Mouse (Mus musculus) liver, embryonic 11.5 days (tissue): Measurements from ENCODE around the gene Fbrsl1. TPM values are rescaled to one million over a fixed set of nuclear protein-coding genes. Genes with fewer than 3 reads are reported as not detected.
A peak's percentile ranks its signal among the peaks of the same experiment; 100 is the strongest.
"Not testable (repeated sequence)": the region's sequence is repeated elsewhere in the genome, so short reads cannot be mapped to it uniquely, and the experiment has no call there.

Experiments
- ATAC-seq: fragments of 200-750 bp; cut with Nextera tagmentation; replicated peaks from 2 replicates; pipeline ENCODE4 v1.8.0; 2017; ENCODE audit warnings: moderate number of reproducible peaks, mild to moderate bottlenecking, moderate TSS enrichment, moderate library complexity; ENCODE audit not compliant: low FRiP score
- DNase-seq: peaks from one replicate; pipeline ENCODE4 v3.0.0-alpha.2; 2017; ENCODE audit warnings: low spot score
- H3K27ac ChIP-seq: fragments of 300-500 bp; sonication (generic); 2 replicates; pipeline ENCODE4 v1.5.1; 2014; ENCODE audit warnings: mild to moderate bottlenecking, low read depth, low read length, control low read depth
- H3K27me3 ChIP-seq: fragments of 300-500 bp; sonication (generic); replicated peaks from 2 replicates; pipeline ENCODE4 v1.6.1; 2014; ENCODE audit warnings: low read length, mixed read lengths; ENCODE audit not compliant: control insufficient read depth, insufficient read depth
- H3K36me3 ChIP-seq: fragments of 300-500 bp; sonication (generic); 2 replicates; pipeline ENCODE4 v1.6.1; 2014; ENCODE audit warnings: mild to moderate bottlenecking, low read length, moderate library complexity, mixed read lengths; ENCODE audit not compliant: control insufficient read depth, insufficient read depth
- H3K4me1 ChIP-seq: fragments of 300-500 bp; sonication (generic); replicated peaks from 2 replicates; pipeline ENCODE4 v1.6.1; 2014; ENCODE audit warnings: low read length, mixed read lengths; ENCODE audit not compliant: control insufficient read depth, insufficient read depth
- H3K4me2 ChIP-seq: fragments of 300-500 bp; sonication (generic); 2 replicates; pipeline ENCODE4 v1.6.1; 2014; ENCODE audit warnings: mild to moderate bottlenecking, control low read depth, moderate library complexity
- H3K4me3 ChIP-seq: fragments of 300-500 bp; sonication (generic); 2 replicates; pipeline ENCODE4 v1.5.1; 2014; ENCODE audit warnings: low read depth, low read length, control low read depth
- H3K9ac ChIP-seq: fragments of 300-500 bp; sonication (generic); 2 replicates; pipeline ENCODE4 v1.6.1; 2014; ENCODE audit warnings: low read depth, low read length, control low read depth
- H3K9me3 ChIP-seq: fragments of 300-500 bp; sonication (generic); 2 replicates; pipeline ENCODE4 v1.6.1; 2016; ENCODE audit warnings: low read length, inconsistent platforms, mixed read lengths; ENCODE audit not compliant: control insufficient read depth
- WGBS: fragments of 180-500 bp; shearing (Covaris S2); extraction: QIAGEN DNeasy Blood & Tissue Kit; methylation state at CpG from one replicate; pipeline ENCODE4 v1.1.7; 2014; 5-methylcytosine and 5-hydroxymethylcytosine counted together
- polyA plus RNA-seq: library from polyadenylated mRNA; unstranded; fragments of >200 nt; fragmentation: Nextera tagmentation; extraction: Ambion mirVana; gene quantifications from 2 replicates; pipeline ENCODE4 v1.2.1, GENCODE M21; 2014

The Fbrsl1 gene
- polyA plus RNA-seq, 1 experiment from 2014 or later, result 13.8 TPM

DNA sequence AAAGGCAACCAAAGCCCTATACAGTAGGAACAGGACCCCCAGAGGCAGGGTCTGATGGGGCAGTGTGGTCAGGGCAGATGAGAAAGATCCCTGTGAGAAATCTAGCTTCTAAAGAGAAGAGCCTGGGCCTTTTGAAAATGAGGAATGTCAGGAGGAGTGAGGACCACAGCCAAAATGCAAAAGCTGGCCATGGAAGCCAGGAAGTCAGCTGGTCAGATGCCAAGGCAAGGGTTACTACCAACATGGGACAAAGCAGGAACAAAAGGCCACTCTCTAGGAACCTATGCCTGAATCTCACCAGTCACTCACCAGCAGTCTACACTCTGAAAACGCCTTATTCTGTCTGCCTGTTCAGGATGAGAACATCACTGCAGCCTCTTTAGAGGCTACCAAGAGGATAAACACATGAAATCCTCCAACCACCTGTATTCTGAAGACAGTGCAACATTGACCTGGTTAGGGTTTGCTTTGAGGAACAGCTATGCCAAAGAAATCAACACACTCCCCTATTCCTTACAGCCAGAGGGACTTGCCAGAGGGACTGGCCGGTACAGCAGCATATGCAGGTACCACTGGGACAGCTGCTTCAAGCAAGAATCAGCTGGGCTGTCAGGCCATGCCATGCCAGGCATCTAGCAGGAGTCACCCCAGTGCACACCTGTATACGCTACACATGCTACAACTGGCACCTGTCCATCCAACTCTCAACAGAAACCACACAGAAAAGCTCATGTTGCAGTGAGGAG is 8.6 kb downstream of the Fbrsl1 start:
- ATAC-seq, result no peak
- H3K9ac ChIP-seq, result no peak overlapping the region
- no peaks in the 10 kb centered on the region for H3K9me3 ChIP-seq
- H3K27ac ChIP-seq, result no peak overlapping the region
- no peaks in the 10 kb centered on the region for H3K27me3 ChIP-seq
- H3K4me1 ChIP-seq, result peaks cover 13% of the 10 kb centered on the region
- H3K4me2 ChIP-seq, result no peak overlapping the region
- 79% methylated on average over 3 of the region's 3 CpGs for WGBS
- H3K36me3 ChIP-seq, result peaks cover 2% of the 10 kb centered on the region; the same call in 1 of the 2 replicates
- no peak overlapping the region for H3K4me3 ChIP-seq
- no peak for DNase-seq

DNA sequence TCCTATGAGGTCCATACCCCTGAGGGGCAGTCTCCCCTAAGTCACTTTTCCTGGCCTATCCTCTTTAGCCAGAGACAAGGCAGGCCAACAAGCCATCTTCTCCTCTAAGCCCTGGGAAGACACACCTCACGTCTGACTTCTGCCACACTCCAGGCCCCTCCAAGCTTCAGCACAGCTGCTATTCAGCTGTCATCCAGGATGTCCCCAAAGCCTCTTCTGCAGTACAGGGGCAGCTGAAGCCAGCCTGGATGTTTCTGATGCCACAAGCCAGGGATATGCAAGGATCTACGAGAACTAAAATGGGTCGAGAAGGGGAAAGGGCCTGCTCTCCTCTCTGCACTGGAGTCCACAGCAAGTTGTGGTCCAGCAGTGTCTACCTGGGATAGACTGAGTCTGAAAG is 9.7 kb downstream of the Fbrsl1 start:
- H3K27ac ChIP-seq, result no peak overlapping the region
- 69% methylated on average over 3 of the region's 3 CpGs for WGBS
- no peak overlapping the region for H3K4me3 ChIP-seq
- peaks cover 2% of the 10 kb centered on the region; the same call in 1 of the 2 replicates for H3K36me3 ChIP-seq
- no peaks in the 10 kb centered on the region for H3K9me3 ChIP-seq
- no peak overlapping the region for H3K9ac ChIP-seq
- no peak overlapping the region for H3K4me2 ChIP-seq
- peaks cover 13% of the 10 kb centered on the region for H3K4me1 ChIP-seq
- DNase-seq, result no peak
- no peaks in the 10 kb centered on the region for H3K27me3 ChIP-seq
- ATAC-seq, result no peak

DNA sequence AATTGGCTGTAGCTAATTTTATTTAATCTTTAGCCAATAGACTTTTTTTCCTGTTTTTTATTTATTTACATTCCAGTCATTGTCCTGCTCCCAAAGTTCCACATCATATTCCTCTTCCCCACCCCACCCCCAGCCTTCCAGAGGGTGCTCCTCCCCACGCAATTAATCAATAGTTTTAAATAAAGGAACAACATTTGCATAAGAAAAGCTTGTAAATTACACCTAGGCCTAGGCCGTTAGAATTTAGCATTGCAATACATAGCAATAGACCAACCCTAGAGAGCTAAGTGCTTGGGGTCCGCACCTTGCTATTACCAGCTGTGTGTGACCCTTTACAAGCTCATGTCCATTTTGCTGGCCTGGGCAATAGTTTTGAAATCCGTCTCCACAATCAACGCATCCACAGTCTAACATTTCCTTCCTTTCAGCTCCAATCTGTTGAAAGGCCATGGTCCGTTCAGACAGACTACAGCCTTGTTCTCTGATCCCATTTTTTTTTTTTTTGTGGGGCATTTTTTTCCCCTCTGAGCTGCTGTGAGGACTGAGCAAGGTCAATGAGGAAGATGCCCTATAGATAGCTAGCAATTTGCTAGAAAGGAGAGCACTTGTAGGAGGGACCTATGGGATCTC is 10.6 kb downstream of the Fbrsl1 start:
- H3K27ac ChIP-seq, result no peak overlapping the region

DNA sequence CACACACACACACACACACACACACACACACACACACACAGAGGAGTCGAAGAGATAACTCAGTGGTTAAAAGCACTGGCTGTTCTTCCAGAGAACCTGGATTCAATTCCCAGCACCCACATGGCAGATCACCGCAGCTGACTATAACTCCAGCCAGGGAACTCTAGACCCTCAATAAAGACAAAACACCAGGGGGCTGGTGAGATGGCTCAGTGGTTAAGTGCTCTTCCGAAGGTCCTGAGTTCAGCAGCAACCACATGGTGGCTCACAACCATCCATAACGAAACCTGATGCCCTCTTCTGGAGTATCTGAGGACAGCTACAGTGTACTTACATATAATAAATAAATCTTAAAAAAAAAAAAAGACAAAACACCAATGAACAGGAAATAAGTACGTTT is 12.1 kb downstream of the Fbrsl1 start:
- H3K4me2 ChIP-seq, H3K9ac ChIP-seq, H3K9me3 ChIP-seq, H3K4me3 ChIP-seq, DNase-seq, ATAC-seq, H3K27me3 ChIP-seq, H3K27ac ChIP-seq: not testable (repeated sequence)
- Histone ChIP-seq H3K4me1 (peaks cover 13% of the 10 kb centered on the region), H3K36me3 (peaks cover 19% of the 10 kb centered on the region)
- WGBS, result 66% methylated on average over 5 of the region's 5 CpGs

More for the DNA sequence above, 10.6 kb downstream of the Fbrsl1 start:
- Histone ChIP-seq H3K4me3 (no peak overlapping the region), H3K4me2 (no peak overlapping the region), H3K36me3 (peaks cover 5% of the 10 kb centered on the region), H3K9me3 (no peaks in the 10 kb centered on the region), H3K27me3 (no peaks in the 10 kb centered on the region), H3K4me1 (peaks cover 13% of the 10 kb centered on the region), H3K9ac (no peak overlapping the region)
- 64% methylated on average over 6 of the region's 6 CpGs for WGBS
- DNase-seq (no peak), ATAC-seq (no peak)

DNA sequence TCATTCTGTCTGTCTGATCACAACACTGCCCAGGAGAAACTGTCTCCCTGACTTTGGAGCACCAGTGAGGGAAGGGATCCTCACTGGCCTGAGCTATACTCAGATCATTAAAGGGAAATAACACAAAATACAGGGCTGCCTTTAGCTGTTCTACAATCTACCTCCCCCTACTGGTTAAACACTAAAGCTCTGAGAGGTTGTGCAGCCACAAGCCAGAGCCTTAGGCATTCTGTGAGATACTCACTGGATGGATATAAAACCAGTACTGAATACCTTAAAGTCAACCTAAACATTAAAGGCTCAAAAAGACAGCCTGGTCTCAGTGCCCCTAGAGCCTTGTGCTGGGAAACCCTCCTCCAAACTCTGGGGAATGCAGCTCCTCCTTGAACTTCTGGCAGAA is 13.5 kb downstream of the Fbrsl1 start:
- Histone ChIP-seq H3K4me2 (no peak overlapping the region), H3K9me3 (no peaks in the 10 kb centered on the region), H3K27me3 (no peaks in the 10 kb centered on the region), H3K9ac (no peak overlapping the region), H3K4me1 (peaks cover 13% of the 10 kb centered on the region), H3K27ac (no peak overlapping the region), H3K4me3 (no peak overlapping the region), H3K36me3 (peaks cover 22% of the 10 kb centered on the region)
- ATAC-seq, result no peak
- DNase-seq, result no peak

- peak; percentile 76 for ATAC-seq
- WGBS, result 50% methylated on average over 9 of the region's 9 CpGs
These were observed 19.3 kb downstream of the Fbrsl1 start for GRCm38 (mm10) chr5:110429045-110429444.

DNA sequence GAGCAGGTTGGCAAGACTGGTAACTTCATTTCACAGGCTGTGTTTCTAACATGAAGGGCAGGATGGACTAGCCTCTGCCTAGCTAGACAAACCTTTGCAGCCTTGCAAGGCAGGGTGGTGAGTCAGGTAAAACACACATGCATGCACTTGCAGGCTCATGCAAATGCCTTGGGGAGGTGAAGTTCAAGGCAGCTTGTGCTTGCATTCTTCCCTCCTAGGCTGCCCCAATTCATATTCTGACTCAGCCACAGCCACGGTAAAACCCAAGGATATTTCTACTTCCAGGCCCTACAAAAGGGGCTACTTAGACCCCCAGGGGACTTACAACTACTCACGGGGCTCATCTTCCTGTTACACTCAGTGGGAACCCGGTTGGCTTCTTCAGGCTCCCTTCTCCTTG is 20.0 kb downstream of the Fbrsl1 start:
- WGBS, result 81% methylated on average over 3 of the region's 3 CpGs
- Histone ChIP-seq H3K27me3 (no peaks in the 10 kb centered on the region), H3K9ac (no peak overlapping the region), H3K4me2 (no peak overlapping the region), H3K9me3 (no peaks in the 10 kb centered on the region), H3K4me3 (no peak overlapping the region), H3K4me1 (no peaks in the 10 kb centered on the region), H3K27ac (no peak overlapping the region), H3K36me3 (peaks cover 20% of the 10 kb centered on the region)
- DNase-seq, result no peak
- ATAC-seq, result no peak

More at GRCm38 (mm10) chr5:110429045-110429444, 19.3 kb downstream of the Fbrsl1 start:
- DNase-seq, result no peak
- Histone ChIP-seq H3K4me3 (no peak overlapping the region), H3K4me1 (no peaks in the 10 kb centered on the region), H3K27ac (no peak overlapping the region), H3K9me3 (no peaks in the 10 kb centered on the region), H3K27me3 (no peaks in the 10 kb centered on the region), H3K9ac (no peak overlapping the region), H3K36me3 (peaks cover 20% of the 10 kb centered on the region), H3K4me2 (no peak overlapping the region)

DNA sequence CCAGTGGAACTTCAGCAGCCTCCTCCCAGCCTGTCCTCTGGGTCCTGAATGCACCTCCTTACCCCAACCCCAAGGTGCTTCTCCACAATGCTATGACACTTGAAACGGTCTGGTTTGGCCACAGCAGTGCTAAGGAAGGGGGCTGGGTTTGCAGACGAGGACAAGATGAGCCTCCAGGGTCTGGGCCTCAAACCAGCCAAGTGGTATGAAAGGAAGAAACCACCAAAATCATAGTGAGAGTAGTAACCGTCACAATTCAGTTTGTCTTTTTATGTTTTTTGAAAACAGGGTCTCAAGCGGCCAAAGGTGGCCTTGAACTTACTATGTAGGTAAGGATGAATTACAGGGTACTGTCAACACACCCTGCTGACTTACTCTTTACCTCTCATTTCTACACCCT is 23.1 kb downstream of the Fbrsl1 start:
- no peak for DNase-seq
- no peak overlapping the region for H3K9ac ChIP-seq
- H3K4me1 ChIP-seq, result no peaks in the 10 kb centered on the region
- WGBS, result 81% methylated on average over 4 of the region's 4 CpGs
- ATAC-seq, result no peak
- H3K27ac ChIP-seq, result no peak overlapping the region
- no peaks in the 10 kb centered on the region for H3K9me3 ChIP-seq
- H3K4me2 ChIP-seq, result no peak overlapping the region
- no peaks in the 10 kb centered on the region for H3K27me3 ChIP-seq
- no peaks in the 10 kb centered on the region; the same call in 1 of the 2 replicates for H3K36me3 ChIP-seq
- H3K4me3 ChIP-seq, result no peak overlapping the region

DNA sequence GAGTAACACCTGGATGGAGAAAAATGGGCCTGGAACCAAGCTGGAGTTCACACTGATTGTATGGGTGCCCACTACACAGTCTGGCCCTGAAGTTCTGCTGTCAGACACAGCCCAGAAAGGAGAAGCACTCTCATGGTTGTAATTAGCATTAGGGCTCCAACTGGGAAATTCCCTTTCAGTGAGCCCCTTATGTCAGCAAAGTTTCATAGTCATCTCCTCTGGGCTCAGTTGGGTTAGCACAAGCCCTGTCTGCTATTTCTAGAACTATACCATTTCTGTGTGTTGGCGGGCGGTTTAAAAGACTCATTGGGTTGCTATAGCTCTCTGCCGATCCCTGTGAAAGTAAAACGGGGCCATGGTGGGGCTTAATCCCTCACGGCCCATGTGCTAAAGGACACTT is 24.1 kb downstream of the Fbrsl1 start:
- DNase-seq (no peak), ATAC-seq (no peak)
- WGBS, result 93% methylated on average over 5 of the region's 5 CpGs
- Histone ChIP-seq H3K4me1 (no peaks in the 10 kb centered on the region), H3K27me3 (no peaks in the 10 kb centered on the region), H3K4me3 (no peak overlapping the region), H3K27ac (no peak overlapping the region), H3K9me3 (no peaks in the 10 kb centered on the region), H3K36me3 (no peaks in the 10 kb centered on the region; the same call in 1 of the 2 replicates), H3K4me2 (no peak overlapping the region), H3K9ac (no peak overlapping the region)
